Mouse (Mus musculus) liver, adult 2 months (tissue): ENCODE measurements at regions not wholly inside any gene's neighbourhood (a gene's known extent, or its start where the extent isn't known, plus 50 kb on each side); places are given as distances from the start of the nearest gene placed in this dataset.
A peak's percentile ranks its signal among the peaks of the same experiment; 100 is the strongest.

Experiments
- DNase-seq: peaks from one replicate; pipeline ENCODE4 v3.0.0-alpha.2; 2011; ENCODE audit warnings: low read depth, low spot score; ENCODE audit errors: extremely low read depth
- H3K27ac ChIP-seq: fragments of 200-500 bp; replicated peaks from 2 replicates; pipeline ENCODE4 v1.5.1; 2012; ENCODE audit warnings: low read depth, mild to moderate bottlenecking, control low read depth, inconsistent platforms, low read length; ENCODE audit not compliant: insufficient read depth
- H3K27me3 ChIP-seq: fragments of 200-500 bp; 2 replicates; pipeline ENCODE4 v1.6.1; 2012; ENCODE audit warnings: mild to moderate bottlenecking, moderate library complexity, low read length, inconsistent platforms; ENCODE audit not compliant: control insufficient read depth, insufficient read depth
- H3K36me3 ChIP-seq: fragments of 200-500 bp; 2 replicates; pipeline ENCODE4 v1.6.1; 2012; ENCODE audit warnings: low read length, inconsistent platforms; ENCODE audit not compliant: control insufficient read depth, insufficient read depth
- H3K4me1 ChIP-seq: fragments of 200-500 bp; 2 replicates; pipeline ENCODE4 v1.6.1; 2011; ENCODE audit warnings: low read length; ENCODE audit not compliant: control insufficient read depth, insufficient read depth
- H3K4me3 ChIP-seq: fragments of 200-500 bp; 2 replicates; pipeline ENCODE4 v1.5.1; 2011; ENCODE audit warnings: low read depth, mild to moderate bottlenecking, control low read depth, low read length, moderate library complexity; ENCODE audit not compliant: insufficient read depth
- H3K79me2 ChIP-seq: fragments of 200-500 bp; 2 replicates; pipeline ENCODE4 v1.6.1; 2012; ENCODE audit warnings: inconsistent platforms, mild to moderate bottlenecking, low read length, moderate library complexity; ENCODE audit not compliant: control insufficient read depth, insufficient read depth
- H3K9ac ChIP-seq: fragments of 200-500 bp; 2 replicates; pipeline ENCODE4 v1.6.1; 2012; ENCODE audit warnings: low read depth, mild to moderate bottlenecking, control low read depth, inconsistent platforms, low read length
- CTCF ChIP-seq: fragments of 200-500 bp; IDR thresholded peaks from 2 replicates; pipeline ENCODE4 v1.5.1; 2011; ENCODE audit warnings: low read depth, low read length, control low read depth
- POLR2A ChIP-seq: fragments of 200-500 bp; IDR thresholded peaks from 2 replicates; pipeline ENCODE4 v1.6.1; 2011; ENCODE audit warnings: low read length, control low read depth; ENCODE audit not compliant: insufficient read depth; ENCODE audit errors: extremely low read depth
- WGBS: fragments of 180-500 bp; shearing (Covaris S2); methylation state at CpG from one replicate; pipeline ENCODE4 v1.1.7; 2018; 5-methylcytosine and 5-hydroxymethylcytosine counted together

DNA sequence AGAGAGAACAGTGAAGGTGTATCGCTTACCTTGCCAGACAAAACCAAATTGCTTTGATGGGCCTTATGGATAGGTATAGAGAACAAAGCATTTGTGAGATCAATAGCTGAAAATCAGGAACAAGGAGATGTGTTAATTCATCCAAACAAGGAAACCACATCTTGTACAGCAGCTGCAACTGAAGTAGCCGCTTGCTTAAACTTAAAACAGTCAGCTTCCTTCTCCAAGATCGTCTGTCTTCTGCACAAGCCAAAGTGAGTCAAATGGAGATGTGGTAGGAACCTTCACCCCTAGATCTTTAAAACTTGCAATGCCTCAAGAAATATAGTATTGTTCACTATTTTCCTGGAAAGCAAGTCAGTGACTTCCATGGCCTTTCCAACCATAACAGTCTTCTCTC is 95.6 kb upstream of the Pcgf5 start:
- no peaks in the 10 kb centered on the region for H3K79me2 ChIP-seq
- no peaks in the 10 kb centered on the region for H3K36me3 ChIP-seq
- 0 out of 2 replicates have a peak, but pooled peaks cover 4% of the 10 kb centered on the region for H3K27me3 ChIP-seq
- WGBS = 81% methylated on average over 3 of the region's 3 CpGs
- TF ChIP-seq CTCF = no peak
- no peak for TF ChIP-seq POLR2A
- no peak overlapping the region for H3K27ac ChIP-seq
- no peak for DNase-seq
- H3K4me3 ChIP-seq = no peak overlapping the region
- no peak overlapping the region for H3K9ac ChIP-seq
- no peaks in the 10 kb centered on the region for H3K4me1 ChIP-seq

DNA sequence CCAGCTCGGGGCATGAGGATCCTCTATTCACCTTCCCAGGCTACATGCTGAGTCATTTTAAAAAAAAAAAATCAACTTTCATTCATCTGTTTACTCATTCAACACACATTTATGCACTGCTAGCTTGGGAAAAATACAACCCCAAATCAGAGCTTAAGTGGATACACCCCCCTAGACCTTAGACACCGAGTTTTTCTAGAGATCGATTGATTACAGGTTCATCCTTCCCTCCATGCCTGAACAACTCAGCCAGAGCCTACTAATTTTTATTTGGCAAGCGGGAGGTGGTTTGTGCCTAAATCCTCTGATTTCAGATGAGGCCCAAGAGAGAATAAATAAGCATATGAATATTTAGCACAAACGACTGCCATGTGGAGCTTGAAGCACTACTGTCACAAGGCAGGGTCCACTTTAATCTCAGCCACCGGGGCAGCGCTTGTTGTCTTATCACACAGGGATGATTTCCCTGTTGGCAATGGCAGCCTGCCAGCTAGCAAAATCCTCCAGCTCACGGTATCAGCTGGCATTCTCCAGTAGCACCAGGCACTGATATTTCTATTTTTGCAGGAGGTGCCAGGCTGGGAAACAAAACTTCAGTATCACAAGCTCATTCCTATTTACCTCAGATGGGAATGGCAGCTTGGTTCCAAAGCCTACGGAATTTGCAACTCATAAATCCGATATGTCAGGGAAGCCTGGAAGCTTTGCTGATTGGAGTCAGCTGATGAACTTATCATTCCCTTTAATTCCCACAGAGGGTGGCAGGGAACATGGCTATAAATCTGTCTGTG is 90.2 kb upstream of the Pcgf5 start:
- Histone ChIP-seq H3K27me3 (0 out of 2 replicates have a peak, but pooled peaks cover 4% of the 10 kb centered on the region), H3K36me3 (no peaks in the 10 kb centered on the region), H3K4me1 (no peaks in the 10 kb centered on the region), H3K4me3 (no peak overlapping the region), H3K9ac (no peak overlapping the region), H3K27ac (no peak overlapping the region), H3K79me2 (no peaks in the 10 kb centered on the region)
- TF ChIP-seq POLR2A (no peak), CTCF (no peak)
- 52% methylated on average over 10 of the region's 10 CpGs for WGBS
- DNase-seq = peak; percentile 5

DNA sequence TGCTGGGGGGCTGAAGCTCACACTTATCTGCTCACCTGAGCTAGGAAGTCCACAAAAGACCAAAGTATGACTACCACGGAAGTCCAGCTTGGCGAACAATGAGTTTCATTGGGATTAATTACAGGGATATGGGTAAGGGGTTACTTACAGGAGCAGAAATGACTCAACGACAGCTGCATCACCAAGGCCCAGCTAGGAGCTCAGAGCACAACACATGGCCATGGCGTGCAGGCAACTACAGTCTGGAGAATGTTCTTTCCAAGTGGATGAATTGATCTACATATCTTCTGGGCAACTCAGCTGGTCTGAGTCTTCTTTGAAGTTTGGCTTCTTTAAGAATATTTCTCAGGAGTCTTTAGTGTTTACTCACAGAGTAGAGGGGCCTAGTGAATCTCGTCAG is 86.3 kb upstream of the Pcgf5 start:
- no peak overlapping the region for H3K4me3 ChIP-seq
- H3K79me2 ChIP-seq = no peaks in the 10 kb centered on the region
- H3K27ac ChIP-seq = no peak overlapping the region
- H3K27me3 ChIP-seq = 0 out of 2 replicates have a peak, but pooled peaks cover 3% of the 10 kb centered on the region
- no peak for DNase-seq
- no peak overlapping the region for H3K9ac ChIP-seq
- WGBS = 89% methylated on average over 5 of the region's 5 CpGs
- peaks cover 2% of the 10 kb centered on the region for H3K4me1 ChIP-seq
- no peaks in the 10 kb centered on the region for H3K36me3 ChIP-seq
- TF ChIP-seq CTCF (no peak), POLR2A (no peak)

DNA sequence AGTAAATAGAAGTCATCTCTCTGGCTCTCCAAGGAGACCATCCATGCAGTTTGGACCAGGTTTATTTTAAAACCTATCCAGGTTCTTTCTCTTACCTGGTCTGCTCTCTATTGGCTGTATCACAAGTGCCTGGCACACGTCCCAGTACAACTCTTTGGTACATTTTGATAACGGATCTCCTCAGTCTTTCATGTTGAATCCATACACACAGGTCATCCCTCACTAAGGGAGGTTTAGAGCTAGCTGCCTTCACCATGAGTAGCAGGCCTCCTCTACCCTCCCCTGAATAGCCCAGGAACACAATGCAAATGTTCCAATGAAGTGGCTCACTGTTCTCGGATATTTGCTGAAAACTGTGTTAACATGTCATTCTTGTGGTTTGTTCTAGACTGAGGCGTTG is 84.2 kb upstream of the Pcgf5 start:
- no peaks in the 10 kb centered on the region for H3K27me3 ChIP-seq
- H3K4me1 ChIP-seq = peaks cover 2% of the 10 kb centered on the region
- DNase-seq = peak; percentile 33
- no peak overlapping the region for H3K4me3 ChIP-seq
- no peak overlapping the region for H3K27ac ChIP-seq
- H3K79me2 ChIP-seq = no peaks in the 10 kb centered on the region
- H3K9ac ChIP-seq = no peak overlapping the region
- TF ChIP-seq POLR2A (no peak), CTCF (no peak)
- 62% methylated on average over 4 of the region's 4 CpGs for WGBS
- H3K36me3 ChIP-seq = no peaks in the 10 kb centered on the region

DNA sequence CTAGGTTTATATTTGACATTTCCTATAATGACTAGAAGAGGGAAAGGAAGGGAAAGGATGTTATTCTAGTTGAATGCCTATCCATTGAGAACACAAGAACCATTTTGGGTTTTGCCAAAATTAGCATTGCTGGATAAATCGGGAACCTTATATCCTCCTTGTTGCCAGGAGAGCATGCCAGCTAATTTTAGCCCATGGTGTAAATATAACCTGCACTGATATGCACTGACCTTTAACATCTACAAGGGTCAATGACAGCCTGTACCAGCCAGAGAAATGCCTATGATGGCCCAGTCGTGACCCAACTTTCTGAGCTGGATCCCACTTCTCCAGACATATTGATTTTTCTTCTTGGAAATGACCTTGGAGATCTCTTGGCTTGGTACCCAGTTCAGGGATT is 83.7 kb upstream of the Pcgf5 start:
- Histone ChIP-seq H3K36me3 (no peaks in the 10 kb centered on the region), H3K27me3 (no peaks in the 10 kb centered on the region), H3K4me1 (peaks cover 2% of the 10 kb centered on the region), H3K79me2 (no peaks in the 10 kb centered on the region), H3K9ac (no peak overlapping the region), H3K27ac (no peak overlapping the region), H3K4me3 (no peak overlapping the region)
- WGBS = 11% methylated on average over 2 of the region's 2 CpGs
- TF ChIP-seq POLR2A (no peak), CTCF (no peak)
- peak; percentile 76 for DNase-seq

DNA sequence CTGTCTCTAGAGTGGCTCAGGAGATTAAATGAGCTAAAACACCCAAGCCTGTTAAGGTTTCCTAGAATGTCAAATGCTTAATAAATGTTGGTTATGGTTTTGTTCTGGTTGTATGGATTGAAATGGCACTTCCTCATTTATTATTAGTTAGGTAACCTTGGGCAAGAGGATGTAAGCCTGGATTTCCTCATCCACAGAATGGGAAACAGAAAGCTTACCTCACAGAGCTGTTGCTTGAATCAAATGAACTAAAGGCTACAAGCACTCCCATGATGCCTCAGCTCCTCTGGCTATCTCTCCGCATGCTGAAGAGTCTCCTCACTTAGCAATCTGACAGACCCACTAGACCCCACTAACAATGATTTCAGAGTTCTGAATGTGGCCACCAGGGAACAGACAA is 82.8 kb upstream of the Pcgf5 start:
- Histone ChIP-seq H3K27me3 (no peaks in the 10 kb centered on the region), H3K36me3 (no peaks in the 10 kb centered on the region), H3K4me3 (no peak overlapping the region), H3K9ac (no peak overlapping the region), H3K4me1 (peaks cover 2% of the 10 kb centered on the region), H3K79me2 (no peaks in the 10 kb centered on the region), H3K27ac (no peak overlapping the region)
- DNase-seq = no peak
- TF ChIP-seq CTCF = no peak
- no peak for TF ChIP-seq POLR2A
- WGBS = 89% methylated on average over 1 of the region's 1 CpGs
